Mouse (Mus musculus) midbrain, embryonic 15.5 days (tissue): ENCODE data around the gene Mrgpra3. TPM values are rescaled to one million over a fixed set of nuclear protein-coding genes. Genes with fewer than 3 reads are reported as not detected.

Experiments used
- ATAC-seq: fragments of 200-750 bp; cut with Nextera tagmentation; replicated peaks from 2 replicates; pipeline ENCODE4 v1.8.0; 2017; ENCODE audit warnings: moderate TSS enrichment
- H3K27ac ChIP-seq: fragments of 300-500 bp; sonication (generic); 2 replicates; pipeline ENCODE4 v1.5.1; 2015; ENCODE audit warnings: mild to moderate bottlenecking, inconsistent platforms
- H3K27me3 ChIP-seq: fragments of 300-500 bp; sonication (generic); replicated peaks from 2 replicates; pipeline ENCODE4 v1.6.1; 2015; ENCODE audit warnings: inconsistent platforms
- H3K36me3 ChIP-seq: fragments of 300-500 bp; sonication (generic); replicated peaks from 2 replicates; pipeline ENCODE4 v1.6.1; 2015; ENCODE audit warnings: inconsistent platforms
- H3K4me1 ChIP-seq: fragments of 300-500 bp; sonication (generic); 2 replicates; pipeline ENCODE4 v1.6.1; 2015; ENCODE audit warnings: inconsistent platforms
- H3K4me2 ChIP-seq: fragments of 300-500 bp; sonication (generic); 2 replicates; pipeline ENCODE4 v1.6.1; 2015; ENCODE audit warnings: inconsistent platforms, mild to moderate bottlenecking, moderate library complexity
- H3K4me3 ChIP-seq: fragments of 300-500 bp; sonication (generic); 2 replicates; pipeline ENCODE4 v1.5.1; 2015; ENCODE audit warnings: mild to moderate bottlenecking, inconsistent platforms
- H3K9ac ChIP-seq: fragments of 300-500 bp; sonication (generic); 2 replicates; pipeline ENCODE4 v1.6.1; 2015; ENCODE audit warnings: mild to moderate bottlenecking, inconsistent platforms
- H3K9me3 ChIP-seq: fragments of 300-500 bp; sonication (generic); 2 replicates; pipeline ENCODE4 v1.6.1; 2016; ENCODE audit warnings: inconsistent platforms
- WGBS: fragments of 180-500 bp; shearing (Covaris S2); methylation state at CpG from one replicate; pipeline ENCODE4 v1.1.7; 2015; ENCODE audit warnings: mixed read lengths; 5-methylcytosine and 5-hydroxymethylcytosine counted together
- polyA plus RNA-seq: library from polyadenylated mRNA; unstranded; fragments of >200 nt; fragmentation: Nextera tagmentation; extraction: Ambion mirVana; gene quantifications from 2 replicates; pipeline ENCODE4 v1.2.1, GENCODE M21; 2015

Mrgpra3 gene
- not detected in 2 replicates for polyA plus RNA-seq

DNA sequence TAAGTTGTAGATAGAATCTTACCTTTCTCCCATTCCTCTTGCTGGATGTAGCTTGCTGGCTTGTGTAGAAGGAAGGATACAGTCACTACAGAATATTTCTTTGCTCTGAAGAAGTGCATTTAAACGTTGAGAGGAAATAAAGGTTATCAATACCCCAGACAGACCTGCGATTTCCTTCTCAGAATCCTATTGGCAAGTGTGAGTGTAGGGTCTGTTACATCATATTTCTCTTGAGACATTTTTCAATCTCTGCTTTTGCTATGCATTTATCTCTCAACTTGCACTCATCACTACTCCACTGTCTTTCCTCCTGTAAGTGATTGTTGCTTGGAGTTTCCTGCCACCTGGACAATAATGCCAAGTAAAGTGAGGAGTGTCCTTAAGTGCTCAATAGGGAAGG lies at the start of gene Mrgpra3:
TSS of gene Mrgpra3 (minus strand) at position 101 of the 400 bp plus-strand sequence.
- WGBS = 69% methylated on average over 2 of the region's 2 CpGs
- Histone ChIP-seq H3K9ac (no peak within 1 kb of the TSS), H3K4me2 (no peak within 1 kb of the TSS), H3K27me3 (no peaks in the 10 kb centered on the region), H3K36me3 (no peaks in the 10 kb centered on the region), H3K9me3 (peaks cover 31% of the 10 kb centered on the region), H3K4me1 (no peaks in the 10 kb centered on the region), H3K4me3 (no peak within 1 kb of the TSS), H3K27ac (no peak within 1 kb of the TSS)
- ATAC-seq = no peak

Other genes starting within 250 kb of the Mrgpra3 start
- not detected in 2 replicates for gene Mrgpra1, start 247.1 kb downstream of the Mrgpra3 start, polyA plus RNA-seq
- not detected in 2 replicates for gene Mrgpra2a, start 149.2 kb downstream of the Mrgpra3 start, polyA plus RNA-seq
- gene Mrgpra2b, start 72.5 kb downstream of the Mrgpra3 start, polyA plus RNA-seq = not detected in 2 replicates